Mouse (Mus musculus) testis, adult 2 months (tissue): ENCODE data around the gene Unc5cl.

ENCODE experiments used
- CTCF ChIP-seq: fragments of 200-500 bp; IDR thresholded peaks from 2 replicates; pipeline ENCODE4 v1.5.1; 2012; ENCODE audit warnings: low read depth, mild to moderate bottlenecking, inconsistent platforms, low read length, moderate library complexity; ENCODE audit not compliant: control insufficient read depth, insufficient read depth, insufficient replicate concordance
- POLR2A ChIP-seq: fragments of 200-500 bp; IDR thresholded peaks from 2 replicates; pipeline ENCODE4 v1.6.1; 2012; ENCODE audit warnings: low read depth, mild to moderate bottlenecking, inconsistent platforms, low read length, moderate library complexity; ENCODE audit not compliant: control insufficient read depth

DNA sequence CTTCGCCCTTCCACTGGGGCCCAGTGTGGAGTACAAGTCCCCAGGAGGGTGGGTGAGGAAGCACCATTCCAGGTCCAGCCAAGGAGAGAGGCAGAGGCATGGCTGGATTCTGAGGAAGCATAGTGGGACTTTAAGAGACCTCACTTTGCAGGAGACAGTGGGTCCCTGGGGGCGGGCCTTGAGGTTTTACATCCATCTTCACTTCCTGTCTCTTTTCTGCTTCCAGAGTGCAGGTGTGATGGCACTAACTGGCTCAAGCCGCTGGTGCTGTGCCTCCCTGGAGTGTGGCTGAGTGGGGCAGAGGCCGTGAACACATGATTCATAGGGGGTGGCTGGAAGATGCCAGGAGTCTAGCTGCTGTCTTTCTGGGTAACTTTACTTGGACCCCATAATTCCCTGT, 54.9 kb downstream of the Unc5cl start:
- TF ChIP-seq CTCF (no peak), POLR2A (no peak)
